Mouse (Mus musculus) c-Kit-positive CD71-negative TER-119-negative erythroid progenitor cells, embryonic 14.5 days (primary cell): ENCODE data around the gene Zic3.

ENCODE experiments used
- DNase-seq: peaks from one replicate; pipeline ENCODE4 v3.0.0-alpha.2; 2013; ENCODE audit warnings: low read depth

Zic3 gene

DNA sequence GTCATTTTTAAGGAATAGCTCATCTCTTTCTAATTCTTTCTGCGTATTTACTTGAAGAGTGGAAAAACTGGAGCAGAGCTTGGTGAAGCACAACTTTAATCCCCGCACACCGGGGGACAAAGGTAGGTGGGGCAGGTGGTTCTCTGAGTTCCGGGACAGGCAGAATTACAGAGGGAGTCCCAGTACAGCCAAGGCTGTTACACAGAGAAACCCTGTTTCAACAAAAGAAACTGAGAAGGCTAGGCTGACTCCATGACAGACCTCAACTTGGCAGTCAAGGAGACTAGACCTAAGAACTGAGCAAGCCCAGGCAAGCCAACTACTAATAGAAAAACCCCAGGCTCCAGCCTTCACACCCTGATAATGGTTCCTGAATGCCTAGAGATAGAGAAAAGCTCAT, 20.0 kb downstream of the Zic3 start:
- no peak for DNase-seq
